Mouse (Mus musculus) forebrain, embryonic 12.5 days (tissue): ENCODE data around the gene Olfr518. TPM values are rescaled to one million over a fixed set of nuclear protein-coding genes. Genes with fewer than 3 reads are reported as not detected.

Experiments used
- polyA plus RNA-seq: library from polyadenylated mRNA; unstranded; fragments of >200 nt; fragmentation: Nextera tagmentation; extraction: Ambion mirVana; gene quantifications from 2 replicates; pipeline ENCODE4 v1.2.1, GENCODE M21; 2016

Olfr518 gene
- polyA plus RNA-seq, 1 experiment from 2014 or later, result not detected

Other genes starting within 250 kb of the Olfr518 start
- not detected in 2 replicates for gene Olfr509, start 233.1 kb downstream of the Olfr518 start, polyA plus RNA-seq
- not detected in 2 replicates for gene Olfr510, start 218.6 kb downstream of the Olfr518 start, polyA plus RNA-seq
- gene Olfr512, start 171.7 kb downstream of the Olfr518 start, polyA plus RNA-seq, result not detected in 2 replicates
- not detected in 2 replicates for gene Olfr513, start 134.0 kb downstream of the Olfr518 start, polyA plus RNA-seq
- not detected in 2 replicates for gene Olfr514, start 59.0 kb downstream of the Olfr518 start, polyA plus RNA-seq
- gene Olfr516, start 34.5 kb downstream of the Olfr518 start, polyA plus RNA-seq, result not detected in 2 replicates
- not detected in 2 replicates for gene Olfr517, start 12.6 kb downstream of the Olfr518 start, polyA plus RNA-seq
- not detected in 2 replicates for gene Olfr519, start 9.4 kb upstream of the Olfr518 start, polyA plus RNA-seq
- not detected in 2 replicates for gene Nlrp10, start 45.2 kb upstream of the Olfr518 start, polyA plus RNA-seq
- 78.1 and 79.0 TPM in 2 replicates for gene Eif3f, start 49.4 kb upstream of the Olfr518 start, polyA plus RNA-seq
- gene Tub, start 65.3 kb upstream of the Olfr518 start, polyA plus RNA-seq, result 31.2 and 36.9 TPM in 2 replicates
- gene Ric3, start 198.3 kb upstream of the Olfr518 start, polyA plus RNA-seq, result 23.6 and 25.1 TPM in 2 replicates